Mouse (Mus musculus): ENCODE measurements at regions not wholly inside any gene's neighbourhood (a gene's known extent, or its start where the extent isn't known, plus 50 kb on each side); places are given as distances from the start of the nearest gene placed in this dataset.
A peak's percentile ranks its signal among the peaks of the same experiment; 100 is the strongest.

GRCm38 (mm10) chr3:127970891-127971290 is 74.8 kb upstream of the Fam241a start:
- DNase-seq: peak; percentile 28 to 55

GRCm38 (mm10) chr3:127967170-127967569 is 71.0 kb upstream of the Fam241a start:
- DNase-seq: no peak

GRCm38 (mm10) chr3:127966214-127966613 is 70.1 kb upstream of the Fam241a start:
- DNase-seq: no peak

- no peak for DNase-seq
Measured at GRCm38 (mm10) chr3:127958919-127959684, 63.0 kb upstream of the Fam241a start.

GRCm38 (mm10) chr3:127954856-127955255 is 58.7 kb upstream of the Fam241a start:
- no peak for DNase-seq

GRCm38 (mm10) chr3:127953610-127954009 is 57.5 kb upstream of the Fam241a start:
- no peak for DNase-seq

- DNase-seq: no peak
Measured at GRCm38 (mm10) chr3:127948898-127949620, 52.9 kb upstream of the Fam241a start.

GRCm38 (mm10) chr3:127948326-127948725 is 52.2 kb upstream of the Fam241a start:
- no peak for DNase-seq

Data from thymus, postnatal 36 days (tissue).